Mouse (Mus musculus) lung, postnatal 0 days (tissue): ENCODE measurements around the gene Pfn4.

ENCODE experiments used
- CTCF ChIP-seq: IDR thresholded peaks from 2 replicates; pipeline ENCODE4 v1.5.1; 2016; ENCODE audit warnings: antibody characterized with exemption, mild to moderate bottlenecking
- EP300 ChIP-seq: IDR thresholded peaks from 2 replicates; pipeline ENCODE4 v1.6.1; 2016; ENCODE audit warnings: antibody characterized with exemption, mild to moderate bottlenecking, control low read depth

- TF ChIP-seq EP300 = no peak
- peak; percentile 39 for TF ChIP-seq CTCF
These were observed 48.8 kb upstream of the Pfn4 start for GRCm38 (mm10) chr12:4719762-4720754.
